9 mouse cellular contexts compared by ENCODE assay signal in the genomic region with DNA sequence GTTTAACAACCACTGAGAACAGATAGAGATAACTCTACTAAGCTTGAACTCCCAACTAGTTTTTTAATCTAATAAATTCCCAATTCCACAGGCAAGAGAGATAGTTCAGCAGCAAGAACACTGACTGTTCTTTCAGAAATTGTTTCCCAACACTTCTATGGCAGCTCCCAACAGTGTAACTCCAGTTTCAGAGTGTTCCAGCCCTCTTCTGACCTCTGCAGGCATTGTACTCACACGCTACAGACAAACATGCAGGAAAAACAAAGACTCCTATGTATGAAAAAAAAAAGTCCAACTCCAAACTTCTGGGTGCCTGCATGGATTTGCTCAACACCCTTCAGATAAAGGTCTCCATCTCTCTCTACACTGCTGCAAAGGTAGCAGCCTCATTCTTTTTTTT. TPM values are rescaled to one million over a fixed set of nuclear protein-coding genes. Genes with fewer than 3 reads are reported as not detected.
DNase-seq lines count a peak whose midpoint lies in the region; ATAC-seq and TF ChIP-seq lines count a peak whose summit lies in the region.
"Had no signal": no experiment of that assay in that cellular context is flagged by ENCODE, and none has a peak within 500 bp of the region (broad histone marks: within the 10 kb centered on the region; RNA-seq: fewer than 3 reads in every experiment).

No protein-coding gene starts in this region.

- no peak overlapping the region for H3K27ac ChIP-seq in heart, embryonic 15.5 days
- no peak overlapping the region for H3K27ac ChIP-seq in hindbrain, embryonic 10.5 days
- no peak overlapping the region; the same call in 1 of the 2 replicates for H3K27ac ChIP-seq in liver, embryonic 15.5 days (replicated peaks)

- no peak for DNase-seq in heart, postnatal 36 days
- no peak for DNase-seq in G1E (ENCODE audit: low spot score)
- no peak for DNase-seq in hindbrain, embryonic 10.5 days (ENCODE audit: low spot score)
- no peak for DNase-seq in spleen, postnatal 4 days (ENCODE audit: low spot score in 2 of 2)
- no peak for DNase-seq in cerebellum, postnatal 4 days (ENCODE audit: low spot score in 2 of 2)
- DNase-seq in right cerebral cortex, postnatal 36 days (ENCODE audit: low spot score in 2 of 2) = no peak
- DNase-seq: left cerebral cortex, postnatal 4 days had no signal

- WGBS in heart, embryonic 15.5 days = 26% methylated on average over 1 of the region's 1 CpGs
- WGBS in hindbrain, embryonic 10.5 days = 46% methylated on average over 1 of the region's 1 CpGs
- 60% methylated on average over 1 of the region's 1 CpGs for WGBS in liver, embryonic 15.5 days (ENCODE audit: insufficient replicate concordance)

- peaks cover 27% of the 10 kb centered on the region for H3K36me3 ChIP-seq in heart, embryonic 15.5 days
- H3K36me3 ChIP-seq in G1E (replicated peaks) = peaks cover 64% of the 10 kb centered on the region
- peaks cover 60% of the 10 kb centered on the region for H3K36me3 ChIP-seq in hindbrain, embryonic 10.5 days
- H3K36me3 ChIP-seq in liver, embryonic 15.5 days (replicated peaks) = peaks cover 60% of the 10 kb centered on the region

- peak overlapping the region; percentile 89 for H3K4me3 ChIP-seq in heart, embryonic 15.5 days
- H3K4me3 ChIP-seq in G1E (ENCODE audit: low read depth, low read length) = peak overlapping the region; percentile 27; the same call in 1 of the 2 replicates
- peak overlapping the region; percentile 94 for H3K4me3 ChIP-seq in hindbrain, embryonic 10.5 days
- peak overlapping the region; percentile 93 for H3K4me3 ChIP-seq in liver, embryonic 15.5 days (replicated peaks)

- peak overlapping the region; percentile 68 for H3K4me2 ChIP-seq in heart, embryonic 15.5 days
- peak overlapping the region; percentile 85 for H3K4me2 ChIP-seq in liver, embryonic 15.5 days

- no peak for TF ChIP-seq CTCF in G1E (IDR thresholded peaks at IDR 0.05; ENCODE audit: low read depth, low read length)

- intact Hi-C loops in heart, postnatal 36 days (cut with DNase I) = loop anchor here (5.0 to 10.0 kb wide), 2 partner anchors 146 to 272 kb away; partner anchors contain the start of genes Eif3i, S100pbp, Tmem234 and Yars

- H3K9me3 ChIP-seq in heart, embryonic 15.5 days (replicated peaks) = no peaks in the 10 kb centered on the region
- H3K9me3 ChIP-seq in G1E (replicated peaks) = no peaks in the 10 kb centered on the region
- H3K9me3 ChIP-seq in hindbrain, embryonic 10.5 days = no peaks in the 10 kb centered on the region
- no peaks in the 10 kb centered on the region for H3K9me3 ChIP-seq in liver, embryonic 15.5 days (replicated peaks)

- H3K27me3 ChIP-seq in heart, embryonic 15.5 days = no peaks in the 10 kb centered on the region
- H3K27me3 ChIP-seq in G1E (ENCODE audit: insufficient read depth, low read length) = no peaks in the 10 kb centered on the region
- H3K27me3 ChIP-seq in hindbrain, embryonic 10.5 days (ENCODE audit: insufficient read depth, poor library complexity, severe bottlenecking) = no peaks in the 10 kb centered on the region
- H3K27me3 ChIP-seq in liver, embryonic 15.5 days = no peaks in the 10 kb centered on the region

- 0 out of 2 replicates have a peak overlapping the region, but pooled peaks have one; percentile 9 for H3K9ac ChIP-seq in heart, embryonic 15.5 days
- peak overlapping the region; percentile 94; the same call in 1 of the 2 replicates for H3K9ac ChIP-seq in liver, embryonic 15.5 days

- H3K4me1 ChIP-seq in heart, embryonic 15.5 days (replicated peaks) = peaks cover 36% of the 10 kb centered on the region
- peaks cover 52% of the 10 kb centered on the region for H3K4me1 ChIP-seq in G1E (ENCODE audit: insufficient read depth, low read depth, low read length)
- H3K4me1 ChIP-seq in hindbrain, embryonic 10.5 days (replicated peaks) = peaks cover 49% of the 10 kb centered on the region
- peaks cover 63% of the 10 kb centered on the region for H3K4me1 ChIP-seq in liver, embryonic 15.5 days (replicated peaks)

- ATAC-seq in heart, embryonic 15.5 days (replicated peaks; ENCODE audit: insufficient number of reproducible peaks, insufficient read depth, low FRiP score, low read depth) = no peak
- no peak for ATAC-seq in G1E (ENCODE audit: extremely low read depth, insufficient number of reproducible peaks, low FRiP score, poor library complexity, severe bottlenecking)
- ATAC-seq in liver, embryonic 15.5 days (ENCODE audit: insufficient read depth) = no peak

RNA-seq across cellular contexts. Expression of gene Rbbp4, which starts 2.3 kb away (rescaled TPM):
- 262 and 276 TPM in 2 replicates for polyA plus RNA-seq in heart, embryonic 15.5 days (2015; fragmentation: Nextera tagmentation; extraction: Ambion mirVana)
- 10 to 100 TPM; 70.5 to 80.8 TPM for total RNA-seq in heart, postnatal 36 days (2021)
- total RNA-seq in G1E (2014; fragmentation: Nextera tagmentation) (223 and 238 TPM in 2 replicates), G1E (2017) (120 and 127 TPM in 2 replicates)
- 64.7 and 74.1 TPM in 2 replicates for polyA plus RNA-seq in G1E (2012)
- polyA plus RNA-seq in hindbrain, embryonic 10.5 days (2016; fragmentation: Nextera tagmentation; extraction: Ambion mirVana) = 470 and 520 TPM in 2 replicates
- 222 and 261 TPM in 2 replicates for polyA plus RNA-seq in liver, embryonic 15.5 days (2015; fragmentation: Nextera tagmentation; extraction: Ambion mirVana)

RNA-seq across cellular contexts. Expression of gene Zbtb8os, which starts 2.6 kb away (rescaled TPM):
- 33.1 and 43.1 TPM in 2 replicates for polyA plus RNA-seq in heart, embryonic 15.5 days (2015; fragmentation: Nextera tagmentation; extraction: Ambion mirVana)
- 10 to 100 TPM; 22.9 to 27.1 TPM for total RNA-seq in heart, postnatal 36 days (2021)
- total RNA-seq in G1E (2014; fragmentation: Nextera tagmentation) (12.0 and 15.3 TPM in 2 replicates), G1E (2017) (57.2 and 77.1 TPM in 2 replicates)
- polyA plus RNA-seq in G1E (2012) = 2.3 and 2.8 TPM in 2 replicates
- 45.4 and 54.7 TPM in 2 replicates for polyA plus RNA-seq in hindbrain, embryonic 10.5 days (2016; fragmentation: Nextera tagmentation; extraction: Ambion mirVana)
- 23.5 and 23.8 TPM in 2 replicates for polyA plus RNA-seq in liver, embryonic 15.5 days (2015; fragmentation: Nextera tagmentation; extraction: Ambion mirVana)

RNA-seq across cellular contexts. Expression of gene Zbtb8a, which starts 45.1 kb away (rescaled TPM):
- polyA plus RNA-seq in heart, embryonic 15.5 days (2015; fragmentation: Nextera tagmentation; extraction: Ambion mirVana) = 11.0 and 13.1 TPM in 2 replicates
- 1 to 10 TPM; 3.3 to 4.1 TPM for total RNA-seq in heart, postnatal 36 days (2021)
- not detected in 2 replicates for total RNA-seq in G1E (2014; fragmentation: Nextera tagmentation)
- 0.64 and 0.87 TPM in 2 replicates for total RNA-seq in G1E (2017)
- 0.14 and 0.17 TPM in 2 replicates for polyA plus RNA-seq in G1E (2012)
- 7.7 and 11.8 TPM in 2 replicates for polyA plus RNA-seq in hindbrain, embryonic 10.5 days (2016; fragmentation: Nextera tagmentation; extraction: Ambion mirVana)
- polyA plus RNA-seq in liver, embryonic 15.5 days (2015; fragmentation: Nextera tagmentation; extraction: Ambion mirVana) = 2.3 TPM in 2 replicates

RNA-seq across cellular contexts. Expression of gene Sync, which starts 45.4 kb away (rescaled TPM):
- polyA plus RNA-seq in heart, embryonic 15.5 days (2015; fragmentation: Nextera tagmentation; extraction: Ambion mirVana) = 2.1 and 2.3 TPM in 2 replicates
- 10 to 100 TPM; 15.8 to 17.1 TPM for total RNA-seq in heart, postnatal 36 days (2021)
- 17.2 and 18.7 TPM in 2 replicates for total RNA-seq in G1E (2014; fragmentation: Nextera tagmentation)
- total RNA-seq in G1E (2017) = 2.1 TPM in 2 replicates
- 6.1 and 6.9 TPM in 2 replicates for polyA plus RNA-seq in G1E (2012)
- polyA plus RNA-seq in hindbrain, embryonic 10.5 days (2016; fragmentation: Nextera tagmentation; extraction: Ambion mirVana) = 0.37 and 0.63 TPM in 2 replicates
- polyA plus RNA-seq in liver, embryonic 15.5 days (2015; fragmentation: Nextera tagmentation; extraction: Ambion mirVana) = 0.21 and 0.35 TPM in 2 replicates

Comparison
In these comparisons a context has a peak if more than half of its experiments do, and no peak if none do; other contexts are left out.
1. H3K4me3 ChIP-seq: peak in every context shown above with its lines; median percentile 94 in hindbrain, embryonic 10.5 days; 93 in liver, embryonic 15.5 days; 89 in heart, embryonic 15.5 days; 27 in G1E.